In genomic region chr14:8000247-8000646, GRCm38 (mm10) we compare ENCODE assay signal across 23 mouse cellular contexts. TPM values are rescaled to one million over a fixed set of nuclear protein-coding genes. Genes with fewer than 3 reads are reported as not detected.
A peak's percentile ranks its signal among the peaks of the same experiment; 100 is the strongest.
DNase-seq lines count a peak whose midpoint lies in the region; ATAC-seq and TF ChIP-seq lines count a peak whose summit lies in the region.
"Had no signal": no experiment of that assay in that cellular context is flagged by ENCODE, and none has a peak within 500 bp of the region (broad histone marks: within the 10 kb centered on the region; RNA-seq: fewer than 3 reads in every experiment).

No protein-coding gene starts in this region.

- no peak for TF ChIP-seq CTCF in layer of hippocampus, adult 2 months (conservative IDR thresholded peaks at IDR 0.05)
- TF ChIP-seq CTCF in liver, adult 2 months (IDR thresholded peaks at IDR 0.05; ENCODE audit: low read depth, low read length) = no peak

- peak overlapping the region; percentile 84 for H3K27ac ChIP-seq in layer of hippocampus, adult 2 months
- H3K27ac ChIP-seq in liver, adult 2 months (replicated peaks; ENCODE audit: insufficient read depth, low read depth, low read length) = peak overlapping the region; percentile 42
- H3K27ac ChIP-seq in liver, embryonic 11.5 days (ENCODE audit: low read depth, low read length) = no peak overlapping the region
- H3K27ac ChIP-seq: embryonic facial prominence, embryonic 10.5 days; embryonic facial prominence, embryonic 12.5 days; forebrain, embryonic 13.5 days; forebrain, embryonic 15.5 days had no signal

- no peak for DNase-seq in layer of hippocampus, adult 2 months (ENCODE audit: low spot score in 2 of 2)
- DNase-seq in layer of hippocampus, adult 18-20 months (ENCODE audit: low spot score in 2 of 2) = no peak
- DNase-seq in liver, adult 2 months (ENCODE audit: extremely low read depth, low read depth, low spot score) = peak; percentile 99
- DNase-seq in liver, embryonic 11.5 days (ENCODE audit: low spot score) = no peak
- peak; percentile 18 for DNase-seq in adipocyte (ENCODE audit: low spot score)
- no peak for DNase-seq in right cerebral cortex, adult 18-20 months
- DNase-seq: adrenal gland, adult 8-10 months; adrenal gland, postnatal 14 days; adrenal gland, postnatal 36 days; cerebellum, adult 11-12 months; cerebellum, adult 2 months; cerebellum, postnatal 10 days; cerebellum, postnatal 25 days had no signal

- H3K4me3 ChIP-seq in layer of hippocampus, adult 2 months = no peak overlapping the region
- no peak overlapping the region for H3K4me3 ChIP-seq in liver, adult 2 months (ENCODE audit: insufficient read depth, low read depth, low read length)
- no peak overlapping the region for H3K4me3 ChIP-seq in liver, embryonic 11.5 days (ENCODE audit: low read depth, low read length)
- H3K4me3 ChIP-seq: embryonic facial prominence, embryonic 10.5 days; embryonic facial prominence, embryonic 12.5 days; forebrain, embryonic 13.5 days; forebrain, embryonic 15.5 days had no signal

- H3K4me2 ChIP-seq in liver, embryonic 11.5 days = no peak overlapping the region
- H3K4me2 ChIP-seq: embryonic facial prominence, embryonic 12.5 days; forebrain, embryonic 13.5 days; forebrain, embryonic 15.5 days had no signal

- no peaks in the 10 kb centered on the region for H3K36me3 ChIP-seq in liver, adult 2 months (ENCODE audit: control insufficient read depth, insufficient read depth, low read length)
- no peaks in the 10 kb centered on the region for H3K36me3 ChIP-seq in liver, embryonic 11.5 days (ENCODE audit: control insufficient read depth, insufficient read depth, low read length)
- H3K36me3 ChIP-seq: embryonic facial prominence, embryonic 10.5 days; embryonic facial prominence, embryonic 12.5 days; forebrain, embryonic 15.5 days had no signal

- no peak overlapping the region for H3K9ac ChIP-seq in liver, adult 2 months (ENCODE audit: low read depth, low read length)
- no peak overlapping the region for H3K9ac ChIP-seq in liver, embryonic 11.5 days (ENCODE audit: low read depth, low read length)
- H3K9ac ChIP-seq: embryonic facial prominence, embryonic 12.5 days; forebrain, embryonic 13.5 days; forebrain, embryonic 15.5 days had no signal

- WGBS in liver, adult 2 months = 24% methylated on average over 5 of the region's 5 CpGs
- 81% methylated on average over 5 of the region's 5 CpGs for WGBS in liver, embryonic 11.5 days

- peaks cover 17% of the 10 kb centered on the region for H3K4me1 ChIP-seq in liver, adult 2 months (ENCODE audit: control insufficient read depth, insufficient read depth, low read length)
- no peaks in the 10 kb centered on the region; the same call in 1 of the 2 replicates for H3K4me1 ChIP-seq in liver, embryonic 11.5 days (replicated peaks; ENCODE audit: control insufficient read depth, insufficient read depth, low read length)

- peaks cover 3% of the 10 kb centered on the region; the same call in 1 of the 2 replicates for H3K79me2 ChIP-seq in liver, adult 2 months (ENCODE audit: control insufficient read depth, insufficient read depth, low read length)

- TF ChIP-seq POLR2A in liver, adult 2 months (IDR thresholded peaks at IDR 0.05; ENCODE audit: extremely low read depth, insufficient read depth, low read length) = no peak

- H3K9me3 ChIP-seq in liver, embryonic 11.5 days (ENCODE audit: control insufficient read depth, low read length) = no peaks in the 10 kb centered on the region
- H3K9me3 ChIP-seq: embryonic facial prominence, embryonic 10.5 days; embryonic facial prominence, embryonic 12.5 days; forebrain, embryonic 13.5 days; forebrain, embryonic 15.5 days had no signal

- no peaks in the 10 kb centered on the region for H3K27me3 ChIP-seq in liver, adult 2 months (ENCODE audit: control insufficient read depth, insufficient read depth, low read length)
- peaks cover 28% of the 10 kb centered on the region for H3K27me3 ChIP-seq in liver, embryonic 11.5 days (replicated peaks; ENCODE audit: control insufficient read depth, insufficient read depth, low read length)

- no peak for ATAC-seq in liver, embryonic 11.5 days (replicated peaks; ENCODE audit: low FRiP score)
- ATAC-seq: forebrain, embryonic 13.5 days; forebrain, embryonic 15.5 days had no signal

RNA-seq across cellular contexts. Expression of gene Abhd6, which starts 2.5 kb away (rescaled TPM):
- 10 to 100 TPM; 77.1 to 78.0 TPM for total RNA-seq in layer of hippocampus, adult 2 months (2021)
- 10 to 100 TPM; 79.1 to 80.3 TPM for total RNA-seq in layer of hippocampus, adult 18-20 months (2021)
- 17.4 and 29.2 TPM in 2 replicates for total RNA-seq in liver, adult 2 months (2014; rRNA removed)
- 39.6 and 45.2 TPM in 2 replicates for polyA plus RNA-seq in liver, adult 2 months (2012; rRNA removed)
- 11.9 and 15.0 TPM in 2 replicates for polyA plus RNA-seq in liver, embryonic 11.5 days (2014; fragmentation: Nextera tagmentation; extraction: Ambion mirVana)
- total RNA-seq: MEL had no signal

RNA-seq across cellular contexts. Expression of gene Dnase1l3, which starts 5.9 kb away (rescaled TPM):
- not detected for total RNA-seq in layer of hippocampus, adult 2 months (2021)
- total RNA-seq in layer of hippocampus, adult 18-20 months (2021) = under 1 TPM; 0.07 to 0.10 TPM
- total RNA-seq in liver, adult 2 months (2014; rRNA removed) = 10.0 and 10.9 TPM in 2 replicates
- polyA plus RNA-seq in liver, adult 2 months (2012; rRNA removed) = 20.5 and 24.3 TPM in 2 replicates
- polyA plus RNA-seq in liver, embryonic 11.5 days (2014; fragmentation: Nextera tagmentation; extraction: Ambion mirVana) = 0.73 and 0.79 TPM in 2 replicates
- total RNA-seq: MEL had no signal
- polyA plus RNA-seq: C2C12; forebrain, embryonic 11.5 days had no signal

RNA-seq across cellular contexts. Expression of gene Gm45521, which starts 43.2 kb away (rescaled TPM):
- total RNA-seq in layer of hippocampus, adult 2 months (2021) = not detected
- total RNA-seq in layer of hippocampus, adult 18-20 months (2021) = not detected
- not detected in 2 replicates for total RNA-seq in liver, adult 2 months (2014; rRNA removed)
- not detected in 2 replicates for polyA plus RNA-seq in liver, adult 2 months (2012; rRNA removed)
- not detected in 2 replicates for polyA plus RNA-seq in liver, embryonic 11.5 days (2014; fragmentation: Nextera tagmentation; extraction: Ambion mirVana)
- total RNA-seq: adrenal gland, adult 18-20 months; adrenal gland, adult 8-10 months; adrenal gland, postnatal 14 days; adrenal gland, postnatal 36 days; MEL had no signal
- polyA plus RNA-seq: C2C12; cerebellum, adult 2 months; cortical plate, adult 2 months; embryonic facial prominence, embryonic 10.5 days; embryonic facial prominence, embryonic 12.5 days; embryonic facial prominence, embryonic 14.5 days; forebrain, embryonic 11.5 days; forebrain, embryonic 13.5 days; forebrain, embryonic 15.5 days had no signal

Comparison
In these comparisons a context has a peak if more than half of its experiments do, and no peak if none do; other contexts are left out.
1. DNase-seq: peak in liver, adult 2 months (single experiment) and adipocyte (single experiment); none in layer of hippocampus, adult 2 months (0 of 2), layer of hippocampus, adult 18-20 months (0 of 2), liver, embryonic 11.5 days (single experiment) and right cerebral cortex, adult 18-20 months (single experiment).
2. RNA of gene Dnase1l3, which starts 5.9 kb away (total RNA-seq): 10.0 to 10.9 TPM in liver, adult 2 months; 0.07 to 0.10 TPM in layer of hippocampus, adult 18-20 months and not detected in layer of hippocampus, adult 2 months; every median in the first group is over 10 times any median in the second.